11 mouse cellular contexts compared by ENCODE assay signal in the genomic region with DNA sequence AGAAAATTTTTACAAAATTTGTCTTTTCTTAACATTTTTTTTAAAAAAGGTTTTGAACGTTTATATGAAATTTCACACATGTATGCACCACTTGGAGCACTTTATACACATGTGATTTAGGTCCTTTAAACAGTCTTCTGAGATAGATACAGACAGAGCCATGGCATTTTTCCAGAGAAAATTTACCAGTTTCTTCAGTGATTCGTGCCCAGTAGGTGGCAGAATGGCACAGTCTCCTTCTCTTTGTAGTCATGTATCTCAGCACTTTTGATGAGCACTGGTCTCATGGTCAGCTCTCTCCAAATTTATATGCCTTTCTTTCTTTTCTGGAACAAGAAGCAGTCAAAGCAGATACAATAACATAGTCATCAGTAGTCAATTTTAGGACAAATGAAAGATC.
DNase-seq lines count a peak whose midpoint lies in the region; ATAC-seq and TF ChIP-seq lines count a peak whose summit lies in the region.
"Had no signal": no experiment of that assay in that cellular context is flagged by ENCODE, and none has a peak within 500 bp of the region (broad histone marks: within the 10 kb centered on the region; RNA-seq: fewer than 3 reads in every experiment).

No protein-coding gene starts in this region.

- no peaks in the 10 kb centered on the region for H3K4me1 ChIP-seq in forebrain, embryonic 14.5 days (ENCODE audit: control insufficient read depth, insufficient read depth, low read length)
- H3K4me1 ChIP-seq in forebrain, embryonic 16.5 days (replicated peaks; ENCODE audit: control insufficient read depth, insufficient read depth, low read length) = no peaks in the 10 kb centered on the region
- H3K4me1 ChIP-seq: limb, embryonic 12.5 days; midbrain, embryonic 12.5 days had no signal

- DNase-seq in forebrain, embryonic 14.5 days (ENCODE audit: low spot score) = peak; percentile 44
- peak in 1 of 2 experiments; percentile 35 for DNase-seq in left cerebral cortex, adult 2 months (ENCODE audit: extremely low spot score in 1 of 2, low spot score in 2 of 2)
- no peak for DNase-seq in left cerebral cortex, postnatal 36 days (ENCODE audit: low spot score in 2 of 2)
- DNase-seq in 416B (ENCODE audit: low read depth) = peak; percentile 28
- peak; percentile 47 for DNase-seq in adipocyte (ENCODE audit: low spot score)
- no peak for DNase-seq in natural killer cell, adult 2 months (ENCODE audit: low spot score in 2 of 2)

- TF ChIP-seq CTCF in left cerebral cortex, adult 2 months (IDR thresholded peaks at IDR 0.05) = peak; percentile 53

- 26% methylated on average over 2 of the region's 2 CpGs for WGBS in forebrain, embryonic 14.5 days
- WGBS in forebrain, embryonic 16.5 days = 25% methylated on average over 2 of the region's 2 CpGs

- H3K4me2 ChIP-seq in forebrain, embryonic 14.5 days (ENCODE audit: low read length) = no peak overlapping the region
- no peak overlapping the region for H3K4me2 ChIP-seq in forebrain, embryonic 16.5 days (ENCODE audit: low read length)
- H3K4me2 ChIP-seq: limb, embryonic 12.5 days; midbrain, embryonic 12.5 days had no signal

- H3K27me3 ChIP-seq in forebrain, embryonic 14.5 days (replicated peaks; ENCODE audit: control insufficient read depth, insufficient read depth, low read length) = no peaks in the 10 kb centered on the region
- no peaks in the 10 kb centered on the region for H3K27me3 ChIP-seq in forebrain, embryonic 16.5 days (replicated peaks; ENCODE audit: control insufficient read depth, insufficient read depth, low read length)
- H3K27me3 ChIP-seq: limb, embryonic 12.5 days; midbrain, embryonic 12.5 days had no signal

- no peak overlapping the region for H3K4me3 ChIP-seq in forebrain, embryonic 14.5 days (ENCODE audit: low read depth, low read length)
- no peak overlapping the region for H3K4me3 ChIP-seq in forebrain, embryonic 16.5 days (replicated peaks; ENCODE audit: low read length)
- no peak overlapping the region for H3K4me3 ChIP-seq in left cerebral cortex, adult 2 months
- H3K4me3 ChIP-seq: erythroblast, embryonic 14.5 days; limb, embryonic 12.5 days; midbrain, embryonic 12.5 days had no signal

- intact Hi-C loops in left cerebral cortex, adult 2 months (cut with DNase I) = loop anchor here (2.0 to 5.0 kb wide), 2 partner anchors 137 to 142 kb away; no protein-coding TSS in a partner anchor
- intact Hi-C loops in left cerebral cortex, postnatal 36 days (cut with DNase I) = loop anchor here (10.0 kb wide), 1 partner anchor 649 kb away; no protein-coding TSS in a partner anchor

- no peak overlapping the region for H3K9ac ChIP-seq in forebrain, embryonic 14.5 days (ENCODE audit: low read length)
- no peak overlapping the region for H3K9ac ChIP-seq in forebrain, embryonic 16.5 days (replicated peaks; ENCODE audit: low read depth, low read length)
- H3K9ac ChIP-seq: limb, embryonic 12.5 days; midbrain, embryonic 12.5 days had no signal

- no peak for ATAC-seq in forebrain, embryonic 14.5 days
- no peak for ATAC-seq in forebrain, embryonic 16.5 days
- ATAC-seq in monocyte, adult 5-6 weeks (replicated peaks; ENCODE audit: insufficient number of reproducible peaks, low FRiP score, low TSS enrichment, poor library complexity, severe bottlenecking) = no peak

- H3K27ac ChIP-seq in forebrain, embryonic 14.5 days (ENCODE audit: low read depth, low read length) = no peak overlapping the region
- H3K27ac ChIP-seq in forebrain, embryonic 16.5 days (ENCODE audit: low read length) = no peak overlapping the region
- H3K27ac ChIP-seq in left cerebral cortex, adult 2 months = no peak overlapping the region
- H3K27ac ChIP-seq: limb, embryonic 12.5 days; midbrain, embryonic 12.5 days had no signal

- H3K9me3 ChIP-seq in forebrain, embryonic 14.5 days (replicated peaks; ENCODE audit: control insufficient read depth, low read length) = no peaks in the 10 kb centered on the region
- H3K9me3 ChIP-seq in forebrain, embryonic 16.5 days (ENCODE audit: control insufficient read depth, low read length) = no peaks in the 10 kb centered on the region
- H3K9me3 ChIP-seq: limb, embryonic 12.5 days; midbrain, embryonic 12.5 days had no signal

- no peaks in the 10 kb centered on the region for H3K36me3 ChIP-seq in forebrain, embryonic 14.5 days (ENCODE audit: control insufficient read depth, insufficient read depth, low read length)
- H3K36me3 ChIP-seq in forebrain, embryonic 16.5 days (ENCODE audit: control insufficient read depth, insufficient read depth) = no peaks in the 10 kb centered on the region
- H3K36me3 ChIP-seq: limb, embryonic 12.5 days; midbrain, embryonic 12.5 days had no signal

Comparison
In these comparisons a context has a peak if more than half of its experiments do, and no peak if none do; other contexts are left out.
1. DNase-seq: peak in forebrain, embryonic 14.5 days (single experiment), 416B (single experiment) and adipocyte (single experiment); none in left cerebral cortex, postnatal 36 days (0 of 2) and natural killer cell, adult 2 months (0 of 2).